Mouse (Mus musculus) small intestine, adult 2 months (tissue): Measurements from ENCODE around the gene Cpvl. TPM values are rescaled to one million over a fixed set of nuclear protein-coding genes. Genes with fewer than 3 reads are reported as not detected.
A peak's percentile ranks its signal among the peaks of the same experiment; 100 is the strongest.

Experiments used
- H3K27ac ChIP-seq: fragments of 200-500 bp; 2 replicates; pipeline ENCODE4 v1.5.1; 2012; ENCODE audit warnings: low read depth, low read length, control low read depth, inconsistent platforms; ENCODE audit not compliant: insufficient read depth
- H3K27me3 ChIP-seq: fragments of 200-500 bp; 2 replicates; pipeline ENCODE4 v1.6.1; 2012; ENCODE audit warnings: mild to moderate bottlenecking, moderate library complexity, low read length, inconsistent platforms; ENCODE audit not compliant: control insufficient read depth, insufficient read depth
- H3K36me3 ChIP-seq: fragments of 200-500 bp; 2 replicates; pipeline ENCODE4 v1.6.1; 2012; ENCODE audit warnings: mild to moderate bottlenecking, low read length, control low read depth, inconsistent platforms; ENCODE audit not compliant: control insufficient read depth, insufficient read depth
- H3K4me1 ChIP-seq: fragments of 200-500 bp; 2 replicates; pipeline ENCODE4 v1.6.1; 2012; ENCODE audit warnings: low read length, inconsistent platforms, mixed read lengths; ENCODE audit not compliant: control insufficient read depth, insufficient read depth, insufficient read length
- H3K4me3 ChIP-seq: fragments of 200-500 bp; 2 replicates; pipeline ENCODE4 v1.5.1; 2012; ENCODE audit warnings: low read depth, mild to moderate bottlenecking, control low read depth, inconsistent platforms, low read length, moderate library complexity
- CTCF ChIP-seq: fragments of 200-500 bp; IDR thresholded peaks from 2 replicates; pipeline ENCODE4 v1.5.1; 2012; ENCODE audit warnings: low read depth, mild to moderate bottlenecking, control low read depth, inconsistent platforms, low read length, moderate library complexity, mixed read lengths; ENCODE audit not compliant: insufficient replicate concordance, insufficient read length; ENCODE audit errors: extremely low read depth
- POLR2A ChIP-seq: fragments of 200-500 bp; IDR thresholded peaks from 2 replicates; pipeline ENCODE4 v1.6.1; 2012; ENCODE audit warnings: low read depth, mild to moderate bottlenecking, control low read depth, inconsistent platforms, low read length, moderate library complexity
- WGBS: fragments of 180-500 bp; shearing (Covaris S2); methylation state at CpG from one replicate; pipeline ENCODE4 v1.1.7; 2018; 5-methylcytosine and 5-hydroxymethylcytosine counted together
- polyA plus RNA-seq: library from polyadenylated mRNA; depleted of rRNA; stranded (reverse); fragments of >200 nt; gene quantifications from 2 replicates; pipeline ENCODE4 v1.2.3, GENCODE M21; 2012; rRNA removed

The Cpvl gene
- polyA plus RNA-seq, result 0.10 TPM in 1 of 2 replicates, not detected in the other

DNA sequence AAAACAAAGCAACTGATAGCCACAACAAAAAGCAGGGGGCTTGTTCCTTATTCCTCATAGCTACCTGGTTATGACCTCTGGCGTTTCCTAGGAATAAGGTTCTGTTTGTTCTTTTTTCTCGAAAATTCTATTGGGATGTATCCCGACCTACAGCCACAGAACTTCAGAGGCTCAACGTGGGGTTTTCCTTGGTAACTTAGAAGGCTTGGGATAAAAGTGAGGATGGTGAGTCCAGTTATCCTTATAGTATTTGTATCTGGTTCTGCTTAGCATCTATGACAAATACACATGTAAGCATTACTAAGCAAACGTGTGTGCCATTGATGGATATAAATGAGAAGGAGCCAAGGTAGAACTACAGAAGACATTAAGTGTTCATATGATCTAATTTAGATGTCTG is at the start of gene Cpvl:
Gene Cpvl (minus strand): TSS at position 101 of the 400 bp plus-strand sequence.
- no peak for TF ChIP-seq POLR2A
- WGBS, result 37% methylated on average over 5 of the region's 5 CpGs
- H3K27ac ChIP-seq, result no peak within 1 kb of the TSS

DNA sequence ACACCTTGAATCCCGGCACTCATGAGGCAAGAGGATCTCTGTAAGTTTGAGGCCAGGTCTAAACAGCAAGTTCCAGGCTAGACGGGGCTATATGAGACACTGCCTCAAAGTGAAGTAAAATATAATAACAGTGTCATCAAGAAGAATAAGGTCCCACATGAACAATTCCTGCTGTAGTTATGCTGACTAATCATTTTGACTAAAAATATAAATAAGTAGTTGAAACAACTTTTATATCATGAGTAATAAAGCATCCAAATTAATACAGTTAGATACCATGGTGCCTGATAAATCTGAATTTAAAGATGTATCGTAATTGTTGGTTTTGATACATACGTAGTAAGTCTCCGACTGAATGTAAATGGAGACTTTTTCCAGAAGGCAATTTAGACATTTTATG is 45.4 kb upstream of the Cpvl start:
- no peaks in the 10 kb centered on the region for H3K27me3 ChIP-seq
- TF ChIP-seq CTCF, result no peak
- no peak for TF ChIP-seq POLR2A
- WGBS, result 92% methylated on average over 5 of the region's 5 CpGs
- H3K4me3 ChIP-seq, result no peak overlapping the region
- H3K27ac ChIP-seq, result no peak overlapping the region
- no peaks in the 10 kb centered on the region for H3K36me3 ChIP-seq
- H3K4me1 ChIP-seq, result peaks cover 4% of the 10 kb centered on the region; the same call in 1 of the 2 replicates

More for the DNA sequence above, at the start of gene Cpvl:
- peaks cover 26% of the 10 kb centered on the region; the same call in 1 of the 2 replicates for H3K4me1 ChIP-seq
- 0 out of 2 replicates have a peak, but pooled peaks cover 2% of the 10 kb centered on the region for H3K27me3 ChIP-seq
- H3K4me3 ChIP-seq, result no peak within 1 kb of the TSS
- no peaks in the 10 kb centered on the region for H3K36me3 ChIP-seq

DNA sequence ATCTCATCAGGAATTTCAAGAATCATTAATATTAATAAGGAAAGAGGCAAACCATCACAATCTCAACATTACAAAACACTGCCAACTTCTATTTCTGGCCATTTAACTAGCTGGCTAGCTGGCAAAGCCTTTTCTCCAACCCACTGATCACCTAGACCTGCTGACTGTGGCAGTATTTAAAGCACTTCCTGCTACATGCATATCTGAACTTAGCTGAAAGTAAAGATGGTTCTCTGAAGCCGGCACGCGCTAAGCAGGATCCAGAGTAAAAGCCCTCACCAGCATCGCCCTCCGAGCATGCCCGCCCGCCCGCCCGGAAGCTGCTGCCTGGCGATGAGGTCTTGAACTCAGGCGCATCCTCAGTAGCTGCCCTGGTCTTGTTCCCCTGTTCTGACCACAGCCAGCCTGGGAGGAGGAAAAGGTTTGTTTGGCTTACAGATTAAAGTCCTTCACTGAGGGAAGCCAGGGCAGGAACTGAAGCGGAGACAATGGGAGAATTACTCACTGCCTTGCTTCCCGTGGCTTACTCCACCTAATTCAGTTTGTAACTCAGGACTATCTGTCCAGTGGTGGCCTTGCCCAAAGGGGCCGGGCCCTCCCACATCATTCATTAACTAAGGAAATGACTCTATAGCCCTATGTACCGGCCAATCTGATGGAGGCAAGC is 42.8 kb upstream of the Cpvl start:
- TF ChIP-seq CTCF (no peak), POLR2A (no peak; the same call in 1 of the 2 replicates)
- H3K27ac ChIP-seq, result peak overlapping the region; percentile 71; the same call in 1 of the 2 replicates
- H3K27me3 ChIP-seq, result no peaks in the 10 kb centered on the region
- H3K36me3 ChIP-seq, result no peaks in the 10 kb centered on the region
- WGBS, result 28% methylated on average over 15 of the region's 15 CpGs
- H3K4me1 ChIP-seq, result peaks cover 4% of the 10 kb centered on the region; the same call in 1 of the 2 replicates
- peak overlapping the region; percentile 33; the same call in 1 of the 2 replicates for H3K4me3 ChIP-seq

DNA sequence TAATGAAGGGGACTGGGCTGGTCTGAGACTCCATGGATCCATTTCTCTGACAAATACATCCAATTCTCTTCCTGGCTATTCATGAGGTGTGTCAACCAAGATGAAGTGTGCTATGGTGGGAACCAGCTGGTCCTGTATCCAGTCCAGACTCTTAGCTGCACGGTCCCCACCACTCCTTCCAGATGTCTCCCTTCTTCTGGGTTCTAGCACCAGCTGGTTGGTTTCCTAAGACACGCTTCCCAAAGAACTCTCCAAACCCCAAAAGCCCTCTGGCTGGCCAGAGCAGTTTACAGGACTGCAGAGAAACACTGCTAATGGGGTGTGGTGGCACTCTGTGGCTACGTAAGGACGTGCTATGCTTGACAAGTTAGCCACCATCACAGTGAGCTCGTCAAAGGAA is 40.4 kb upstream of the Cpvl start:
- Histone ChIP-seq H3K27me3 (no peaks in the 10 kb centered on the region), H3K4me3 (no peak overlapping the region), H3K4me1 (peaks cover 4% of the 10 kb centered on the region; the same call in 1 of the 2 replicates), H3K27ac (no peak overlapping the region), H3K36me3 (no peaks in the 10 kb centered on the region)
- no peak for TF ChIP-seq POLR2A
- TF ChIP-seq CTCF, result no peak
- 81% methylated on average over 5 of the region's 5 CpGs for WGBS

DNA sequence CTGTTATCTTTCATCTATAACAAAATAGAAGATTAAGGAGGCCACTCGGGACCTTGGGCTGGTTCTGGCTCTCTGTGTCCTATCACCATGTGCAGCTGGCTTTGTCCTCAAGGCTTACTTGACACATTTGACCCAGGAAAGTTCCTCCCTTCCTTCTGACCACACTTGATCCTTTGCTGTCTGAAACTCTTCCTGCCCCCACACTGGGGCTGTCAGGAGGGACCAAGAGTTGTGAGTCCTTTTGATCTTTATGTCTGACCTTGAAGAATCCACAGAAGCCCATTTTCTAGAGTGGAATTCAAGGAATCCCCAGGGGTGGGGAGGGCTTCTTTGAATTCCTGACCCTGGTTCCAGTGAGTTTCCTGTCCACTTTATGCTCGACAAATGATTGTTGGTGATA is 39.6 kb upstream of the Cpvl start:
- WGBS, result 72% methylated on average over 2 of the region's 2 CpGs
- H3K4me1 ChIP-seq, result peaks cover 4% of the 10 kb centered on the region; the same call in 1 of the 2 replicates
- no peak overlapping the region for H3K27ac ChIP-seq
- no peak overlapping the region for H3K4me3 ChIP-seq
- TF ChIP-seq CTCF (no peak), POLR2A (no peak)
- no peaks in the 10 kb centered on the region for H3K27me3 ChIP-seq
- H3K36me3 ChIP-seq, result no peaks in the 10 kb centered on the region

DNA sequence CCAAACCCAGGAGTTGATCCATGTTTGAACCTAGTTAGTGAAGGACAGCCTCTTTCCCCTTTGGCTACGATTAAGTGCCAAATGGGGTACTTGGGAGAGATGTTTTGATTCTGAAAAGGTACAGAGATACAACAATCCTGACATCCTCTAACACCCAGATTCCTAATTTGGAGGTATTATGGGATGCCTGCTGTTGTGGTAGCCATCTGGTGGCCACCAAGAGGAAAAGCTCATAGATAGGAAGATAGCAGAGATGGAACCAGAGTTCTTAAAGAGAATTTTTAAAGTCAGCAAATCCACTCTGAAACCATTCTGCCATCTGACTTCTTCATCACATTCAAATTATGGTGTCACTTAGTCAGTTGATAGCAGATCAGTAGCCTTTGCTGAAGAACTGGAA is 33.7 kb upstream of the Cpvl start:
- H3K27me3 ChIP-seq, result no peaks in the 10 kb centered on the region
- WGBS, result 95% methylated on average over 1 of the region's 1 CpGs
- H3K36me3 ChIP-seq, result no peaks in the 10 kb centered on the region
- H3K4me1 ChIP-seq, result no peaks in the 10 kb centered on the region
- no peak for TF ChIP-seq CTCF
- no peak overlapping the region for H3K4me3 ChIP-seq
- H3K27ac ChIP-seq, result no peak overlapping the region

DNA sequence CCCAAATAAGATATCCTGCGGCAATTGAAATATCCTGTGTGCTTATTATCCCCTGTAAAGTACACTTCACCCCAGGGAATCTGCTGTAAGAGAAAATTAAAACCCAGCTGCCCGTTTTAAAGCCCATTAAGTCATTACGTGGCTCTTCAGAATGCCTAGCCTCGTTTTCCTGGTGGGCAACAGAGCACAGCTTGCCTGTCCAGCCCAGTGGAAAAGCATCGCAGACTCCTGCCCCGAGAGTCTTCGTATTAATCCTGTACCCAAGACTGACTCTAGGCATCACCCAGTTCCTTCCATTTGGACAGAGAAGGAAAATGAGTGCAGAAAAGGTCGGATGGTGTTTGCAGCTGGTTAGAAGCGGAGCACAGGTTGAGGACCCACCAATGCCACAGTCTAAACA is 31.9 kb upstream of the Cpvl start:
- no peak overlapping the region for H3K4me3 ChIP-seq
- H3K4me1 ChIP-seq, result no peaks in the 10 kb centered on the region
- WGBS, result 84% methylated on average over 9 of the region's 9 CpGs
- H3K36me3 ChIP-seq, result no peaks in the 10 kb centered on the region
- H3K27me3 ChIP-seq, result no peaks in the 10 kb centered on the region
- no peak overlapping the region for H3K27ac ChIP-seq
- TF ChIP-seq CTCF, result no peak
- TF ChIP-seq POLR2A, result no peak
